ENCODE assay signal across 9 mouse cellular contexts in the genomic region with DNA sequence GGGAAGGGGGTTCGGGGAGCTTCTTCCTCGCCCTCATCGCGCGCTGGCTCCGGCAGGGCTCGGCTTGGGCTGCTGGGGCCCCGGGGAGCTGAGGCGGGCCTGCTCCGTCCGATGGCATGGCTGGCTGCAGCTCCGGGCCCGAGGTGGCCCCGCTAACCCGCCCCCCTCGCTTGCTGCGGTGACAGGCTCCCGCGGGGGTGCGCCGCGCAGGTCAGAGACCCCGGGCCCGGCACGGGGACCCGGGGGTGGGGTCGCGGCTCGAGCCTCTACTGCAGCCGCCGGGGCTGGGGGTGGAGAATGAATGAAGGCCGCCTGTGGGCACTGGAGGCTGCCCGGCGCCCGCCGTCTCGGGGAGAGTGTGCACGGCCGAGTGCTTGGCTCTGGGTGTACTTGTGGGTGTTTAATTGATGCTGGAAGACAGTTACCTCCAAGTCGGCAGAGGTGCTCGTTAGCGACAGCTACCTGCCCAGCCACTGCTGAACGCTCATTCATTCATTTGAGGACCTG. TPM values are rescaled to one million over a fixed set of nuclear protein-coding genes. Genes with fewer than 3 reads are reported as not detected.
DNase-seq lines count a peak whose midpoint lies in the region; ATAC-seq and TF ChIP-seq lines count a peak whose summit lies in the region.
"Had no signal": no experiment of that assay in that cellular context is flagged by ENCODE, and none has a peak within 500 bp of the region (broad histone marks: within the 10 kb centered on the region; RNA-seq: fewer than 3 reads in every experiment).

No protein-coding gene starts in this region.

- peak; percentile 10; the same call in 1 of the 2 replicates for ATAC-seq in erythroid progenitor cell, adult 5-6 weeks (replicated peaks; ENCODE audit: low FRiP score, poor library complexity, severe bottlenecking)
- ATAC-seq in midbrain, embryonic 15.5 days (replicated peaks): peak; percentile 83

- peaks cover 33% of the 10 kb centered on the region for H3K4me1 ChIP-seq in midbrain, embryonic 15.5 days

- H3K9ac ChIP-seq in midbrain, embryonic 15.5 days: peak overlapping the region; percentile 79

- H3K27me3 ChIP-seq in midbrain, embryonic 15.5 days (replicated peaks): no peaks in the 10 kb centered on the region

- H3K4me3 ChIP-seq in layer of hippocampus, adult 2 months: peak overlapping the region; percentile 96
- peak overlapping the region; percentile 94 for H3K4me3 ChIP-seq in midbrain, embryonic 15.5 days

- WGBS in midbrain, embryonic 15.5 days: under 1% methylated on average over 42 of the region's 43 CpGs

- no peaks in the 10 kb centered on the region for H3K36me3 ChIP-seq in midbrain, embryonic 15.5 days (replicated peaks)

- peak overlapping the region; percentile 75 for H3K4me2 ChIP-seq in midbrain, embryonic 15.5 days

- DNase-seq in layer of hippocampus, adult 2 months (ENCODE audit: low spot score in 2 of 2): peak in 1 of 2 experiments; percentile 17
- no peak for DNase-seq in layer of hippocampus, postnatal 25 days (ENCODE audit: extremely low spot score in 1 of 2, low spot score in 1 of 2)
- peak; percentile 31 for DNase-seq in MN1 (ENCODE audit: low spot score)
- peak; percentile 20 to 58 for DNase-seq in kidney, postnatal 25 days
- no peak for DNase-seq in c-Kit-positive CD71-positive TER-119-positive erythroid progenitor cells, embryonic 14.5 days (ENCODE audit: low spot score)
- no peak for DNase-seq in layer of hippocampus, adult 9-10 months (ENCODE audit: low spot score)

- no peak for TF ChIP-seq CTCF in layer of hippocampus, adult 2 months (conservative IDR thresholded peaks at IDR 0.05)

- H3K9me3 ChIP-seq in midbrain, embryonic 15.5 days: no peaks in the 10 kb centered on the region

- H3K27ac ChIP-seq in layer of hippocampus, adult 2 months: peak overlapping the region; percentile 99
- H3K27ac ChIP-seq in midbrain, embryonic 15.5 days: peak overlapping the region; percentile 91

RNA-seq across cellular contexts. Expression of a gene that starts 0.5 kb away (rescaled TPM):
- 10 to 100 TPM; 47.1 to 49.1 TPM for total RNA-seq in layer of hippocampus, adult 2 months (2021)
- 10 to 100 TPM; 36.1 to 44.0 TPM for total RNA-seq in layer of hippocampus, postnatal 25 days (2021)
- 13.0 and 16.9 TPM in 2 replicates for total RNA-seq in erythroid progenitor cell, adult 5-6 weeks (2015; ENCODE audit: low replicate concordance)
- 20.0 and 24.8 TPM in 2 replicates for total RNA-seq in erythroid progenitor cell, adult 5-6 weeks (2017; ENCODE audit: low replicate concordance)
- polyA plus RNA-seq in midbrain, embryonic 15.5 days (2015; fragmentation: Nextera tagmentation; extraction: Ambion mirVana): 38.6 and 40.3 TPM in 2 replicates

RNA-seq across cellular contexts. Expression of a gene that starts 19.7 kb away (rescaled TPM):
- not detected for total RNA-seq in layer of hippocampus, adult 2 months (2021)
- not detected for total RNA-seq in layer of hippocampus, postnatal 25 days (2021)
- total RNA-seq in erythroid progenitor cell, adult 5-6 weeks (2015; ENCODE audit: low replicate concordance): 123 and 130 TPM in 2 replicates
- 77.8 and 88.3 TPM in 2 replicates for total RNA-seq in erythroid progenitor cell, adult 5-6 weeks (2017; ENCODE audit: low replicate concordance)
- polyA plus RNA-seq in midbrain, embryonic 15.5 days (2015; fragmentation: Nextera tagmentation; extraction: Ambion mirVana): not detected in 2 replicates
- polyA plus RNA-seq: frontal cortex, adult 2 months had no signal

RNA-seq across cellular contexts. Expression of a gene that starts 57.9 kb away (rescaled TPM):
- 10 to 100 TPM; 18.2 to 20.7 TPM for total RNA-seq in layer of hippocampus, adult 2 months (2021)
- total RNA-seq in layer of hippocampus, postnatal 25 days (2021): 10 to 100 TPM; 18.9 to 19.5 TPM
- total RNA-seq in erythroid progenitor cell, adult 5-6 weeks (2015; ENCODE audit: low replicate concordance): 17.2 and 22.3 TPM in 2 replicates
- 11.0 and 15.3 TPM in 2 replicates for total RNA-seq in erythroid progenitor cell, adult 5-6 weeks (2017; ENCODE audit: low replicate concordance)
- 48.2 and 49.2 TPM in 2 replicates for polyA plus RNA-seq in midbrain, embryonic 15.5 days (2015; fragmentation: Nextera tagmentation; extraction: Ambion mirVana)

RNA-seq across cellular contexts. Expression of a gene that starts 58.0 kb away (rescaled TPM):
- total RNA-seq in layer of hippocampus, adult 2 months (2021): not detected
- under 1 TPM in 1 of 2 experiments, not detected in 1; 0.91 TPM for total RNA-seq in layer of hippocampus, postnatal 25 days (2021)
- total RNA-seq in erythroid progenitor cell, adult 5-6 weeks (2015; ENCODE audit: low replicate concordance): not detected in 2 replicates
- not detected in 2 replicates for total RNA-seq in erythroid progenitor cell, adult 5-6 weeks (2017; ENCODE audit: low replicate concordance)
- polyA plus RNA-seq in midbrain, embryonic 15.5 days (2015; fragmentation: Nextera tagmentation; extraction: Ambion mirVana): 2.2 and 2.3 TPM in 2 replicates

RNA-seq across cellular contexts. Expression of a gene that starts 58.5 kb away (rescaled TPM):
- total RNA-seq in layer of hippocampus, adult 2 months (2021): 1 to 10 TPM in 1 of 2 experiments, under 1 TPM in 1; 0.74 to 1.2 TPM
- total RNA-seq in layer of hippocampus, postnatal 25 days (2021): 1 to 10 TPM; 1.1 TPM
- total RNA-seq in erythroid progenitor cell, adult 5-6 weeks (2015; ENCODE audit: low replicate concordance): 0.84 TPM in 1 of 2 replicates, not detected in the other
- 0.26 TPM in 1 of 2 replicates, not detected in the other for total RNA-seq in erythroid progenitor cell, adult 5-6 weeks (2017; ENCODE audit: low replicate concordance)
- polyA plus RNA-seq in midbrain, embryonic 15.5 days (2015; fragmentation: Nextera tagmentation; extraction: Ambion mirVana): 4.1 and 4.4 TPM in 2 replicates

Comparison
In these comparisons a context has a peak if more than half of its experiments do, and no peak if none do; other contexts are left out.
1. DNase-seq: peak in MN1 (single experiment) and kidney, postnatal 25 days (2 of 2); none in layer of hippocampus, postnatal 25 days (0 of 2), c-Kit-positive CD71-positive TER-119-positive erythroid progenitor cells, embryonic 14.5 days (single experiment) and layer of hippocampus, adult 9-10 months (single experiment).
2. RNA of a gene that starts 19.7 kb away (total RNA-seq): 77.8 to 130 TPM in erythroid progenitor cell, adult 5-6 weeks; not detected in layer of hippocampus, adult 2 months and not detected in layer of hippocampus, postnatal 25 days; every median in the first group is over 10 times any median in the second.